Mouse (Mus musculus): ENCODE measurements around the gene Pcgf3. TPM values are rescaled to one million over a fixed set of nuclear protein-coding genes. Genes with fewer than 3 reads are reported as not detected.

Gene Pcgf3
- polyA plus RNA-seq, 1 experiment from 2014 or later = 16.2 TPM

Other genes with a start within 250 kb of the Pcgf3 start
- 43.3 and 43.9 TPM in 2 replicates for gene Dr1, start 192.3 kb upstream of the Pcgf3 start, polyA plus RNA-seq (2015; fragmentation: Nextera tagmentation; extraction: Ambion mirVana)
- 8.0 and 8.8 TPM in 2 replicates for gene Pigg, start 148.6 kb upstream of the Pcgf3 start, polyA plus RNA-seq (2015; fragmentation: Nextera tagmentation; extraction: Ambion mirVana)
- 0.12 TPM in 1 of 2 replicates, not detected in the other for gene Gm42517, start 93.3 kb upstream of the Pcgf3 start, polyA plus RNA-seq (2015; fragmentation: Nextera tagmentation; extraction: Ambion mirVana)
- 0.34 and 0.59 TPM in 2 replicates for gene Pde6b, start 72.8 kb upstream of the Pcgf3 start, polyA plus RNA-seq (2015; fragmentation: Nextera tagmentation; extraction: Ambion mirVana)
- 366 and 477 TPM in 2 replicates for gene Atp5k, start 26.8 kb upstream of the Pcgf3 start, polyA plus RNA-seq (2015; fragmentation: Nextera tagmentation; extraction: Ambion mirVana)
- 0.67 and 0.69 TPM in 2 replicates for gene Mfsd7a, start 12.3 kb upstream of the Pcgf3 start, polyA plus RNA-seq (2015; fragmentation: Nextera tagmentation; extraction: Ambion mirVana)
- 2.9 and 3.4 TPM in 2 replicates for gene Cplx1, start 88.8 kb downstream of the Pcgf3 start, polyA plus RNA-seq (2015; fragmentation: Nextera tagmentation; extraction: Ambion mirVana)
- 62.9 and 67.9 TPM in 2 replicates for gene Gak, start 168.5 kb downstream of the Pcgf3 start, polyA plus RNA-seq (2015; fragmentation: Nextera tagmentation; extraction: Ambion mirVana)
- gene Tmem175, start 168.5 kb downstream of the Pcgf3 start, polyA plus RNA-seq (2015; fragmentation: Nextera tagmentation; extraction: Ambion mirVana) = 27.1 and 27.7 TPM in 2 replicates
- 13.5 and 15.2 TPM in 2 replicates for gene Idua, start 199.1 kb downstream of the Pcgf3 start, polyA plus RNA-seq (2015; fragmentation: Nextera tagmentation; extraction: Ambion mirVana)
- 10.7 and 14.5 TPM in 2 replicates for gene Dgkq, start 208.4 kb downstream of the Pcgf3 start, polyA plus RNA-seq (2015; fragmentation: Nextera tagmentation; extraction: Ambion mirVana)
- gene Slc26a1, start 214.3 kb downstream of the Pcgf3 start, polyA plus RNA-seq (2015; fragmentation: Nextera tagmentation; extraction: Ambion mirVana) = 1.8 and 3.0 TPM in 2 replicates
- gene Fgfrl1, start 231.2 kb downstream of the Pcgf3 start, polyA plus RNA-seq (2015; fragmentation: Nextera tagmentation; extraction: Ambion mirVana) = 7.8 and 11.7 TPM in 2 replicates

All from stomach, embryonic 16.5 days (tissue).